Mouse (Mus musculus): ENCODE data around the gene Slc25a5. TPM values are rescaled to one million over a fixed set of nuclear protein-coding genes. Genes with fewer than 3 reads are reported as not detected.

The Slc25a5 gene
- polyA plus RNA-seq, 1 experiment from 2014 or later: 530 TPM

DNA sequence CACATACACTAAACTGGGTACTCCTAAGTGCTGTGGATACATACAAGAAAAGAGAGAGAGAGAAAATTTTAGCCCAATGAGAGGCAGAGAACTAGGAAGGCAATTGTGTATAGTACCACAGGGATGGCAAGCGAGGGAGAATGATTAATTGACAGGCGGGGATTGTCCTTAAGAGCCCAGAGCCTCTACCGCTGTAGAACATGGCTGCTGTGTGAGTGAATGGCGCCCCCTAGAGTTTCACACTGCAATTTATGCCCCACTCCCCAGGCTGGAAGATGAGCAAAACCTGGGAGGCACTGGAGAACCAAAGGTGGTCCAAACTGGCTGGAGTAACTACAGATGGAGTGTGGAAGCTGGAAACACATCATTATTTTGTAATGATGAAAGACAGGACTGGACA lies 24.8 kb downstream of the Slc25a5 start:
- WGBS: 12% methylated on average over 4 of the region's 4 CpGs
- Histone ChIP-seq H3K9me3 (replicated peaks) (no peaks in the 10 kb centered on the region), H3K27me3 (replicated peaks) (no peaks in the 10 kb centered on the region), H3K4me2 (no peak overlapping the region), H3K4me3 (replicated peaks) (no peak overlapping the region), H3K4me1 (peaks cover 3% of the 10 kb centered on the region; the same call in 1 of the 2 replicates), H3K36me3 (no peaks in the 10 kb centered on the region), H3K9ac (replicated peaks) (no peak overlapping the region), H3K27ac (replicated peaks) (no peak overlapping the region)
- ATAC-seq (ENCODE audit: low FRiP score): 0 out of 2 replicates have a peak, but pooled peaks have one; percentile 27

DNA sequence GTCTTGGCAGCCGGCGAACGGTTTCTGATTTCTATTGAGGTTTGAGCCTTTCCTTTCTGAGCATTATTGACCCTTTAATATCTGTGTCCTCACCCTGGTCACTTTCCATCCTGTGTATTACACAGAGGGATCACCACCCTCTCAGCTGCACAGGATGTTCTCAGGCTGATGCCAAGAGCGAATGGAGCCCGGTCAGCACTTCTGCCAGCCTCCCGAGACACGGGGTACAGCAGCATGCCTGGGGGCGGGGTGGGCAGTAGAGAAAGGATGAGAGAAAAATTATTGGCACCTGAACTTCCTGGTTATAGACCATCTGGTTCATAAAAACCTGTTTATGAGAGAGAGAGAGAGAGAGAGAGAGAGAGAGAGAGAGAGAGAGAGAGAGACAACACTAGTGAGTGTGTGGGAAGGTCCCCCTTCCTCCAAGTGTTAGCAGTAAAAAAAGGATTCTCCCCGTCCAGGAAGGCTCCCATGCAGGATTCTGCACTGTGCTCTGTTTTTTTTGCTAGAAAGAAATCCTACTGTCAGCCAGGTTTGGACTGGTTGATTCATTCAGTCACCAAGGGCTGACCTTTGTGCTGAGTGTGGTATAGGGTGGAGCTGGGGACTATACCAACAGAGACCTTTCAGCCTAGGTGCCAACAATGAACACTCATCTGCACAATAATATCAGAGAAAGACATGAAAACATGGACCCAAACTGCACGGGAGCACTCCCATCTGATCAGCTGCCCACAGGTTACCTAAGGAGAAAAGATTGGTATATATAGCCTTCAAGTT lies 28.7 kb downstream of the Slc25a5 start:
- H3K27ac ChIP-seq (replicated peaks): no peak overlapping the region
- 88% methylated on average over 10 of the region's 10 CpGs for WGBS
- no peaks in the 10 kb centered on the region for H3K4me1 ChIP-seq
- H3K4me2 ChIP-seq: no peak overlapping the region
- no peaks in the 10 kb centered on the region for H3K9me3 ChIP-seq (replicated peaks)
- no peak for ATAC-seq (ENCODE audit: low FRiP score)
- no peak overlapping the region for H3K4me3 ChIP-seq (replicated peaks)
- no peaks in the 10 kb centered on the region for H3K27me3 ChIP-seq (replicated peaks)
- H3K36me3 ChIP-seq: no peaks in the 10 kb centered on the region
- H3K9ac ChIP-seq (replicated peaks): no peak overlapping the region

DNA sequence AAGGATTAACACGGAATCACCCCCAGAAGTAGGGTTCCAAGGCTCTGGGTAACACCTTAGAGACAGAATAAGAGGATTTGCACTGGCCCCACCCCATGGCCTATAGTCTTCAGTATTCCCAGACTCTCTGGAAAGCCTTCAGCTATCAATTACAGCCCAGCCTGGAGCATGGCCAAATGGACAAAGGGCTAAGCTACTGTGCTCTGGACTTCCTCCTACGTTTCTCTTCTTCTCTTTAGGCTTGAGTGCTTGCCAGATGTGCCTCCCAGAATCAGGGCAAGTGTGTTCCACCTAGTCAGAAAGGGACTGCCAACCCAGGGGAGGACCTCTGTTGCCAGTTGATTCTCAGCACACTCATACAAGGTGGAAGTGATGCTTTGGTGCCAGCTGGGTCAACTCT lies 29.6 kb downstream of the Slc25a5 start:
- 62% methylated on average over 2 of the region's 2 CpGs for WGBS
- no peak overlapping the region for H3K27ac ChIP-seq (replicated peaks)
- no peak for ATAC-seq (ENCODE audit: low FRiP score)
- no peaks in the 10 kb centered on the region for H3K4me1 ChIP-seq
- H3K27me3 ChIP-seq (replicated peaks): no peaks in the 10 kb centered on the region
- H3K9ac ChIP-seq (replicated peaks): no peak overlapping the region
- H3K4me3 ChIP-seq (replicated peaks): no peak overlapping the region
- no peaks in the 10 kb centered on the region for H3K9me3 ChIP-seq (replicated peaks)
- no peak overlapping the region for H3K4me2 ChIP-seq
- H3K36me3 ChIP-seq: no peaks in the 10 kb centered on the region

DNA sequence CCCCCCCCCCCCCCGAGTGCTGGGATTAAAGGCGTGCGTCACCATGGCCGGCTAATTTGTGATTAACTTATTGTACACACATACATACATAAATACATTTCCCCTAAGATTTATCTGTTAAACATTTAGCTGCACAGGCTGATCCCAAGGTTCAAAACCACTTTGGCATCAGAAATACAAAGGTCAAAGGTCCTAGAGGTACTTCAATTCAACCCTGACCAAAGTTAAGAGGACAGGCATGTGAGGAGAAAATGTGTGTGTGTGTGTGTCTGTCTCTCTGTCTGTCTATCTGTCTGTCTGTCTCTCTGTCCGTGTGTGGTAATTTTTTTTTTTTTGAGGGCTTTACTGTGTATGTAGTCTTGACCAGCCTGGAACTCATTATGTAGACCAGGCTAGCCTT lies 31.4 kb downstream of the Slc25a5 start:
- Histone ChIP-seq H3K9me3 (replicated peaks) (no peaks in the 10 kb centered on the region), H3K4me1 (no peaks in the 10 kb centered on the region), H3K27me3 (replicated peaks) (no peaks in the 10 kb centered on the region), H3K36me3 (no peaks in the 10 kb centered on the region), H3K27ac (replicated peaks) (no peak overlapping the region), H3K4me2 (no peak overlapping the region), H3K9ac (replicated peaks) (no peak overlapping the region), H3K4me3 (replicated peaks) (no peak overlapping the region)
- ATAC-seq (ENCODE audit: low FRiP score): no peak
- 87% methylated on average over 5 of the region's 5 CpGs for WGBS

DNA sequence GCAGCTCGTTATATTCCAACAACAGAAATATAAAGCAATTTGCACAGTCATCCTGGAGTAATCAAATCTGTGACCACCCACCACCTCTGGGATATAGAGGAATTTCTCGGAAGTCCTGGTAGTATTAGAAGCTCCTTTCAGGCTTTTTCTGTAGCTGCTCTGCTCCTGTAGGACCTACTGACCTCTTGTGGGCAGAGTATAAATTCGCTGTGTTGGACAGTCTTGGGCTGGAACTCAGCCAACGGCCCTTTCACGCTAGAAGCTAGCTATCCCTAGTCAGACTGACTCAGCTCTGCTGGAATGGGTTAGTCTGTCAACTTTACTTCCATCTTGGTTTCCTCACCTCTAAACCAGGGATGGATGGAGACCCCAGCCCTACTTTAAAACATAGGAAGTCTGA lies 34.8 kb downstream of the Slc25a5 start:
- H3K36me3 ChIP-seq: no peaks in the 10 kb centered on the region
- H3K27ac ChIP-seq (replicated peaks): no peak overlapping the region
- H3K4me1 ChIP-seq: no peaks in the 10 kb centered on the region
- no peak for ATAC-seq (ENCODE audit: low FRiP score)
- 39% methylated on average over 5 of the region's 5 CpGs for WGBS
- H3K27me3 ChIP-seq (replicated peaks): no peaks in the 10 kb centered on the region
- H3K4me3 ChIP-seq (replicated peaks): no peak overlapping the region
- no peak overlapping the region for H3K9ac ChIP-seq (replicated peaks)
- H3K4me2 ChIP-seq: no peak overlapping the region
- H3K9me3 ChIP-seq (replicated peaks): no peaks in the 10 kb centered on the region

DNA sequence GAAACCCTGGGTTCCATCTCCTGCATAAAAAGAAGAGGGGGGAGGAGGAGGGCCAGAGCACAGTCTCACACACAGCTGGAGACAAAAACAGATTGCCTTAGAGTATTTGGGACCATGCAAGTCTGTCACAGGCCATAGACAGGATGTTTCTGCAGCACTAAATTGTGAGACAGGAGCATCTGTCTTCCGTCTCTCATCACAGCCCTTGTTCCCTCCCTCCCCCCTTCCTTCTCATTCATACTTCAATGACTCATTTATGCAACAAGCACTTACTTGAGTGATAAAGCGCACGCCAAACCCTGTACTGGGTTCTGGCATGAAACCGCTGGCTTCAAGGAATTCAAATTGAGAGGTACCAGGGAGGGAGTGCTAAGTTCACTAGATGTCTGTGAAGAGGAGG lies 36.2 kb downstream of the Slc25a5 start:
- Histone ChIP-seq H3K27me3 (replicated peaks) (no peaks in the 10 kb centered on the region), H3K4me1 (no peaks in the 10 kb centered on the region), H3K4me3 (replicated peaks) (no peak overlapping the region), H3K27ac (replicated peaks) (no peak overlapping the region), H3K36me3 (no peaks in the 10 kb centered on the region), H3K9ac (replicated peaks) (no peak overlapping the region), H3K9me3 (replicated peaks) (no peaks in the 10 kb centered on the region), H3K4me2 (no peak overlapping the region)
- ATAC-seq (ENCODE audit: low FRiP score): no peak
- 67% methylated on average over 4 of the region's 4 CpGs for WGBS

DNA sequence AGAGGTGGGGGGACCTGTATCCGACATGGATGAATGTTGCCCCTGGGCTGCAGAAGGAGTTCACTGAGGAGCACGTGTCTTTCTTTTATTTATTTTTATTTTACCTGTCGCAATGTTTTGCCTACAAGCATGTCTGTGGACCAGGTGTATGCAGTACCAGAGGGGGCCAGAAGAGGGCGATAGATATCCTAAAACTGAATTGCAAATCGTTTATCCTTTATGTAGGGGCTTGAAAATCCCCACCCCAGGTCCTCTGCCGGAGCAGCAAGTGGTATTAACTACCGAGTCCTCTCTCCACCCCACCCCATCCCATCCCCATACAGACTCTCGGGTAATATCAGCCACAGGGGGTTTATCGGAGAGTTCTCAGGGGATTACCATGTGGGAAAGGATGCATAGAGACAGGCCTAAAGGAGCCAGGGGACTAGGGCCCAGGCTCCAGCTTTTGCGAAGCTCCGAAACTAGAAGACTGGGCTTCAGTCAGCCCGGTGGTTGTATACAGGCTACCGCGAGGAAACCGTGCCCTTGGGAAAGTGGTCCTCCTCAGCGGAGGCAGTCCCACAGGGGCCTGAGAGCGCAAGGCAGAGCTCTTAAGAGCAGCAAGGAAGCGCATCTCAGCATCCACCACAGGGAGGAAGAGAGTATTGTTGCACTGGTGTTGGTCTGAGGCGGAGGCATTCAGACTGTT lies 38.1 kb downstream of the Slc25a5 start:
- Histone ChIP-seq H3K9me3 (replicated peaks) (no peaks in the 10 kb centered on the region), H3K4me3 (replicated peaks) (peak overlapping the region; percentile 29), H3K27me3 (replicated peaks) (no peaks in the 10 kb centered on the region)

DNA sequence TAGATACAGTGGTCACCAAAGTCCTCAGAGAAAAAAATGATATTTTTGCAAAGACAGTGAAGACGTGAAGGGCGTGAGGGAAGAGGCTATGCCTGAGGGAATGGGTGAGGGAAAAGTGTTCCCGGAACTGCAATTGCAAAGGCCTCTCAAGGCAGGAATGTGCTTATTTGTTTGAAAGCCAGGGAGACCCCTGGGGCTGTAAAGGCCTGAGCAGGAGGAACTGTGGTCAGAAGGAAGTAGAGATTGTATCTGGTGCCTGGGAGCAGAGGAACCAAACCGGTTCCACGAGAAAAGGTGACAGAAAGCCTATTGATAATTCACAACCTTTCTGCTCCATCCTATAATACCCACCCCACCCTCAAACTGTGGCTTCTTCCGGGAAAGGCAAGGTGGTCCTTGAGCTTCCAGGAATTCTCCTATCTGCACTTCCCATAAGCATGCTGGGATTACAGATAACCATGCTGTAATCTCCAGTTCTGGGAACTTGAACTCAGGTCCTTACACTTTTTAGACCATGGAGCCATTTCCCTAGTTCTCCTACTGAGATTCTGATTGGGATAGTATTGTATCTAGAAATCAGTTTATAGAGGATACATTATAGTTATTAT lies 41.7 kb downstream of the Slc25a5 start:
- Histone ChIP-seq H3K27me3 (replicated peaks) (no peaks in the 10 kb centered on the region), H3K4me1 (no peaks in the 10 kb centered on the region), H3K9ac (replicated peaks) (no peak overlapping the region), H3K36me3 (no peaks in the 10 kb centered on the region), H3K4me2 (no peak overlapping the region), H3K4me3 (replicated peaks) (no peak overlapping the region), H3K27ac (replicated peaks) (no peak overlapping the region), H3K9me3 (replicated peaks) (no peaks in the 10 kb centered on the region)
- no peak for ATAC-seq (ENCODE audit: low FRiP score)
- WGBS: 71% methylated on average over 6 of the region's 6 CpGs

More for the DNA sequence above, 38.1 kb downstream of the Slc25a5 start:
- WGBS: 24% methylated on average over 19 of the region's 19 CpGs
- peak; percentile 72 for ATAC-seq (ENCODE audit: low FRiP score)
- Histone ChIP-seq H3K36me3 (no peaks in the 10 kb centered on the region), H3K9ac (replicated peaks) (peak overlapping the region; percentile 20; the same call in 1 of the 2 replicates), H3K4me2 (peak overlapping the region; percentile 52), H3K4me1 (no peaks in the 10 kb centered on the region), H3K27ac (replicated peaks) (peak overlapping the region; percentile 71)

DNA sequence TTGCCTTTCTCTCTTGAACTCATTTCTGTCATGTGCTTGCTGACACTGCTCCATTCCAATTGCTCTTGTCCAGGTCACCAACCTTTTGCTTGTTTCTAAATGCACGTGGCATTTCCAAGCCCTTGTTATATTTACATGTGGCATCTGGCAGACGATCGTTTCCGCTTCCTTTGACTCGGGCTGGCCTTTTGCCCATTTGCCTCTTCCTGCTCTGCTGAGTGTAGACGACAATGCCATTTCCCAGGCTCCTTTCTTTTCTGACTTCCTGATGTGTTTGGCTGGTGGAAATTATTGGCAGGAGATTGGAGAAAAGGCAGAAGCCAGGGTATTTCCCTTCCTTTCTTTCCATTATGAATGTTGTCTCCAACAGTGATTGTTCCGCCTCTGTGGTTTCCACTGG lies 43.9 kb downstream of the Slc25a5 start:
- Histone ChIP-seq H3K27ac (replicated peaks) (no peak overlapping the region), H3K27me3 (replicated peaks) (no peaks in the 10 kb centered on the region), H3K9me3 (replicated peaks) (no peaks in the 10 kb centered on the region), H3K4me1 (no peaks in the 10 kb centered on the region), H3K4me3 (replicated peaks) (no peak overlapping the region), H3K9ac (replicated peaks) (no peak overlapping the region), H3K4me2 (no peak overlapping the region), H3K36me3 (no peaks in the 10 kb centered on the region)
- 65% methylated on average over 7 of the region's 7 CpGs for WGBS
- no peak for ATAC-seq (ENCODE audit: low FRiP score)

DNA sequence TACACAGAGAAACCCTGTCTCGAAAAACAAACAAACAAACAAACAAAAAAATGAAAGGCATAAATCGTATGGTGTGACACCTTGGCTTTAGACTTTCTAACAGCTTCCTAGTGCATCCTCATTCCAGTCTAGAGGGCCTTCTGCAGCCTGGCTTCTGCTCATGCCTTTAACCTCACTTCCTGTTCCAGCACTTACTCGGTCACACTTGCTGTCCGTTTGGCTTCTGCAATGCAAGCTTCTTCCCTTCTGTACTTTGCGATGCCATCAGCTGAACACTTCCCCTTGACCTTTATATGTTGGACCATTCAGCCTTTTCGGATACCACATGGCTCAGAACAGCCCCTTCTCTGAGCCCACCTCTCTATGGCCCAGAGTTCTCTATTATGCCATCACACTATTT lies 46.2 kb downstream of the Slc25a5 start:
- WGBS: 83% methylated on average over 6 of the region's 6 CpGs
- ATAC-seq (ENCODE audit: low FRiP score): no peak

DNA sequence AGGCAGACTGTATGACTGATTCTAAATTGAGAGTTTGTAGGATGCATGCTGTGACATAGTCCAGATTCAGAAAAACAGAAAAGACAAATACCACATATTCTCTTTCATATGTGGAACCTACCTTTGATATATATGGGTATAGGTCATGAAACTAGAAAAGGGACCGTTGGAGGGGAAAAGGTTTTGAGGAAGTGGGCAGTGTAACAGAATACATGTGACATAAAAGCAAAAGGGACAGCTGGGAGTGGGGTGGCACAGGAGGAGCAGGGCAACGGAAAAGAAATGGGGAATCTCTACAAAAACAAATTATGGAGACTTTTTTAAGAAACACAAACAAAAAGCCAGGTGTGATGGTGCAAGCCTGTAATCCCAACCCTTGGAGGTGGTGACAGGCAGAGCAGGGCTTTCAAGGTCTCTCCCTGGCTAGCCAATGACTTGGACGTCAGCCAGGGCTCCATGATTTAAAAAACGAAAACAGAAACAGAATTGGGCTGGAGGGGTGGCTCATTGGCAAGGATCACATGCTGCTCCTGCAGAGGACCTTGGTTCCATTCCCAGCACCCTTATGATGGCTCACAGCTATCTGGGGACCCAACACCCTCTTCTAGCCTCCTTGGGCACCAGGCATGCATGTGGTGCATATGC lies 48.0 kb downstream of the Slc25a5 start:
- 82% methylated on average over 4 of the region's 4 CpGs for WGBS
- Histone ChIP-seq H3K4me1 (no peaks in the 10 kb centered on the region), H3K4me2 (no peak overlapping the region), H3K4me3 (replicated peaks) (no peak overlapping the region), H3K9ac (replicated peaks) (no peak overlapping the region), H3K9me3 (replicated peaks) (no peaks in the 10 kb centered on the region), H3K27me3 (replicated peaks) (no peaks in the 10 kb centered on the region), H3K27ac (replicated peaks) (no peak overlapping the region), H3K36me3 (no peaks in the 10 kb centered on the region)
- ATAC-seq (ENCODE audit: low FRiP score): no peak

More for the DNA sequence above, 46.2 kb downstream of the Slc25a5 start:
- Histone ChIP-seq H3K4me2 (no peak overlapping the region), H3K4me1 (no peaks in the 10 kb centered on the region), H3K36me3 (no peaks in the 10 kb centered on the region), H3K9me3 (replicated peaks) (no peaks in the 10 kb centered on the region), H3K27me3 (replicated peaks) (no peaks in the 10 kb centered on the region), H3K9ac (replicated peaks) (no peak overlapping the region), H3K4me3 (replicated peaks) (no peak overlapping the region), H3K27ac (replicated peaks) (no peak overlapping the region)

Measured in neural tube, embryonic 15.5 days (tissue).